Mouse (Mus musculus): ENCODE measurements around the gene Enpep.

DNA sequence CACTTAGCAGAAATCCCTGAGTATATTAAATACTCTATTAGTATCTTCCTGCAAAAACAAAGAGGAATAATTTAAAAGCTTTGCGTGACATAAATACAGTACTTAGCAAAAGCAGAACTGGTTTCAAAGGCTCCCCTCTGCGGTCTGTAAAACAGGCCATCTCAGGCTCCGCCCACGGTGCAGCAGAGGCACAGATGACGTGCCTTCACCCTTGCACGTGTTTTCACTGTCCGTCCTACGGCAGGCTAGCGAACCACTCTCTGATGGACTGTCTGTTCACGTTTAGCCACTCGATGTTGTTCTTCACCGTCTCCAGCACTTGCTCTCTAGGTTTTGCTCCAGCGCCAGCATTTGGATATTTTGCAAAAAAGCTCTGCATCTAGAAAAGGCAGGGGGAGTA is 62.5 kb downstream of the Enpep start:
- TF ChIP-seq CTCF (conservative IDR thresholded peaks at IDR 0.05 in 1 of 2, IDR thresholded peaks at IDR 0.05 in 1 of 2; ENCODE audit: low read depth in 2 of 2, low read length in 2 of 2) = no peak
- TF ChIP-seq TCF12 (IDR thresholded peaks at IDR 0.05; ENCODE audit: low read depth, low read length) = no peak
- no peak for TF ChIP-seq EP300 (IDR thresholded peaks at IDR 0.05; ENCODE audit: low read length)
- TF ChIP-seq E2F4 (IDR thresholded peaks at IDR 0.05; ENCODE audit: insufficient replicate concordance, low read depth, low read length) = no peak
- TF ChIP-seq POLR2A (IDR thresholded peaks at IDR 0.05; ENCODE audit: low read depth, low read length) = no peak
- no peak for TF ChIP-seq JUN (IDR thresholded peaks at IDR 0.05; ENCODE audit: insufficient read depth, low read depth, low read length)
- TF ChIP-seq ZNF384 (IDR thresholded peaks at IDR 0.05; ENCODE audit: low read depth, low read length) = no peak
- TF ChIP-seq MAFK (IDR thresholded peaks at IDR 0.05; ENCODE audit: insufficient replicate concordance, low read length) = no peak
- no peak for TF ChIP-seq ELF1 (IDR thresholded peaks at IDR 0.05; ENCODE audit: low read depth, low read length)
- no peak for TF ChIP-seq KAT2A (IDR thresholded peaks at IDR 0.05; ENCODE audit: insufficient replicate concordance, low read length)
- TF ChIP-seq SMC3 (IDR thresholded peaks at IDR 0.05; ENCODE audit: low read depth, low read length) = no peak
- no peak for TF ChIP-seq ZKSCAN1 (IDR thresholded peaks at IDR 0.05; ENCODE audit: borderline replicate concordance, low read depth, low read length)
- no peak for TF ChIP-seq MAZ (IDR thresholded peaks at IDR 0.05; ENCODE audit: low read depth, low read length)
- no peak for TF ChIP-seq MYC (IDR thresholded peaks at IDR 0.05; ENCODE audit: low read depth, low read length)
